Mouse (Mus musculus) embryonic stem cell, embryonic (primary cell): Measurements from ENCODE around the gene Ets1.

Experiments used
- CTCF ChIA-PET, 4 experiments: fragments of 300-600 bp in 2 of 4; fragments of 350-600 bp in 2 of 4; sonication (Branson Sonifier 250); formaldehyde crosslinking; loops; one replicate each; lab custom pipeline; 2022; ENCODE audit warnings: inconsistent platforms in 2 of 4; lab: Charles Lee
- POLR2A ChIA-PET, 4 experiments: fragments of 300-600 bp in 2 of 4; fragments of 350-600 bp in 2 of 4; sonication (Branson Sonifier 250); formaldehyde crosslinking; loops; one replicate each; lab custom pipeline; 2022; ENCODE audit warnings: antibody characterized with exemption in 4 of 4, inconsistent platforms in 1 of 4; lab: Charles Lee

The Ets1 gene

DNA sequence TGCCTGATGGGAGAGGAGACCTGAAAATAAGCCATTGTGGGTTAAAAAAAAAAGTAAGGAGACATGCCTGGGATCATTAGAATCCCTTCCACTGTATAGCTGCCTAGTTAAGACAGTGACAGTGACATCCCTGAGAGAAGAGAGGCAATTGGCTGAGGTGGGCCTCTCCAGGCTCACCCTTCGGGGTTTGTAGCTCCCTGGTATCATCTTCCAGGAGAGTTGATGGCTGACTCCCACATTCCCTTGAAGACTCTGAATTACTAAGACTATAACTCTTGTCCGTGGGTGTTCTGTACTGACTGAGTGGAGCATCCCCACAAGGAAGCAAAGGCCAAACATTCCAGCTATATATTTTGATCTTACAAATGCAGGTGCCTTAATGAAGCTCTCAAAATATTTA lies 120.0 kb downstream of the Ets1 start:
- CTCF ChIA-PET, result no interaction called here
- POLR2A ChIA-PET, result interaction anchor here in 1 of 4 experiments (0.6 kb wide), 1 partner anchor 302 kb away, joined by 5 read pairs; no protein-coding TSS in a partner anchor

DNA sequence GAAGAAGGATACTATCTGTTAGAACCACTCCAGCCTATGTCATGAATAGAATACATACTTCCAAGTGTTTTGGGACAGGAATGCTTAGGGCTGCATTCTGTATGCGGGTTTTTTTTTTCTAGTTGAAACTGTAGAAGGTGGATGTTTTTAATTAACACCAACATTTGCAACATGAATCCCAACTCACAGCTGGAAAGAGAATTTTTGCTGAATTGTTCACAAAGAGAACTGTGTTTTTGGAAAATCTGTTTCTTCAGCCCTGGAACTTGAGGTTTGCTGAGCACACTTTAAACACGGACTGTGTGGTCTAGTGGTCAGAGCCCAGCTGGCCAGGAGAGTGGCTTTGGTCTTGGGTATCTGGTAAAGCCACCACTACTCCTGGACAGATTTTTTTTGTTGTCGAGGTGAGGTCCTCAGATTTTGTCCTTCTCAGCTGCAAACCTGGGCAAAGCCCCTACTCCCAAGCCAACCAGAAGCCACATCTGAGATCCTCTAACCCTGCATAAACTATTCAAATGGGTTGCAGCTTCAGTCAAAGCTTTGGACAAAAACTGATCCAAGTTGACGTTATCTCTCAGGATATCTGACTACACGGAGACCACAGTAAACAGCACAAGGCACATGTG lies 122.4 kb downstream of the Ets1 start:
- CTCF ChIA-PET, result no interaction called here

DNA sequence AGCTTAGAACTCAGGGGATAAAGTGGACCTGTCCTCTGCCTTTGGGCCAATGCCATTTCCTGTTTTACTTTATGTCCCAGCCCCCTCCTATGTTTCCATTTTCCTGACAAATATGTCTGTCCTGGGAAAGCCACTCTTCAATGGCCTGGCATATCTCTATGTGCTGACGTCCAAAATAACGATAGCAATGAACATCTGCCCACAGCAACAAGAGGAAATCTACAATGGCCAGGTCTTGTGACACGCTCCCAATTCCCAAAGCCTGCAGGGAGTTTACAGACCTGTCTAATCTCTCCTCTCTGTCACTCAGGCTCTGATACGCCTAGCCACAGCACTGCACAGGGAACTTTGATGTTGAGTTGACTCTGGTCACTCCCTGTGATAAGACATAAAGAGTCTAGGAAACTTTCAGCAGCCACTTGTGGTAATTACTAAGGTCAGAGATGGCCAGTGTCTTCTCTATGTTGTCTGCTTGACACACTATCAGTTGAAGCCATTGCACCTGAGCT lies 124.7 kb downstream of the Ets1 start:
- POLR2A ChIA-PET, result interaction anchor here in 2 of 4 experiments (0.5 to 1.2 kb wide), 2 partner anchors 56 to 689 kb away, joined by 3 to 4 read pairs; no protein-coding TSS in a partner anchor

More for the DNA sequence above, 122.4 kb downstream of the Ets1 start:
- POLR2A ChIA-PET, result no interaction called here

DNA sequence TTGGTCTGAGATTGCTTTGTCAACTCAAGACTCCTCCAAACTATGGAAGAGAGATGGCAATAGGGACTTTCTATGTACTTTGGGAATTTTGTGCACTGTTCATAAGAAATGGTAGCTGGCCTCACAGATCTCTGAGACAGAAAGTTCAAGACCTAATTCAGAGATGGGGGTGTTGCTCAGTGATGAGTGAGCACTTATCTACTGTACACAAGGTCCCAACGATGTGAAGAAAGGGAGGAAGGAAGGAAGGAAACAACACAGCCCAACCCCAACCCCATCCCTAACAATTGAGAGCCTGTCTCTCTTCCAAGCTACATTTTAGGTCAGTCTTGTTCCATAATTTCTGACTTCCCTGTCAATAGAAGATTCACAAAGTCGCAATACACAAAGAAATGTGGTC lies 125.3 kb downstream of the Ets1 start:
- POLR2A ChIA-PET, result no interaction called here
- CTCF ChIA-PET, result no interaction called here

More for the DNA sequence above, 124.7 kb downstream of the Ets1 start:
- CTCF ChIA-PET, result no interaction called here

DNA sequence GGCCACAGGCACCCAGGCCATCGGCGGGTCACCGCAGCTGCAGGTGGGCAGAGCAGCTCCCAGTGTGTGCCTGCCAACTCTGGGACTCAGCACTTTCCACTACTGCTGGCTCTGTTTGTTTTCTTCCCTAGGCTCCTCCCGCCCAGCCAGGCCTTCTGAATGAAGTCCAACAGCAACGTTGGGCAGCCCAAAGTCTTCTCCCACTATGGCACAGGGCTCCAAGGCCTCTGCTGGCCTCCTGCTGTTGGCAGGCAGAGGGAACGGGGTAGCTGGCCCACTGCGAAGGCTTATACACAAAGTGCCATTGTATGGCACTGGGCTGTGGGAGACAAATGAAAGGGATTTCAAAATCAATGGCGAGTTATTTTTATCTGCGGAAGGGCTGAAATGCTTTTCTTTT lies 128.4 kb downstream of the Ets1 start:
- ChIA-PET POLR2A (no interaction called here), CTCF (no interaction called here)

DNA sequence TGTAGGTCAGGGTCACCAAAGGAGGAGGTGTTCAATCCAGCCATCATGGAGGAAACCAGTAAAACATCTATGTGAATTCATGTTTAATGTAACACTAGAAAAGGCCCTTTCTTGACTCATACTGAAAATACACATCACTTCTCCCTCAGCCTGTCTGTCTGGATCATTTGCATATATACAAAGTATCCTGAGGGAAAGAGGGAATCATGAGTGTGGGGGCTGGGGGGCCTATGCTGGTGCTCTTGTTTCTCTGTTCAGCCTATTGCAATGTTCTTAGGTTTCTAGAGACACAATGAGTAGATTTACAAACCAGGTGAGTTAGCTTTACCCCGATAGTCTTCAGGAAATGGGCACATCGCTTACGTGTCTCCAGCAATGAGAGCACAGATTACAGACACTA lies 129.1 kb downstream of the Ets1 start:
- CTCF ChIA-PET, result no interaction called here
- POLR2A ChIA-PET, result no interaction called here

DNA sequence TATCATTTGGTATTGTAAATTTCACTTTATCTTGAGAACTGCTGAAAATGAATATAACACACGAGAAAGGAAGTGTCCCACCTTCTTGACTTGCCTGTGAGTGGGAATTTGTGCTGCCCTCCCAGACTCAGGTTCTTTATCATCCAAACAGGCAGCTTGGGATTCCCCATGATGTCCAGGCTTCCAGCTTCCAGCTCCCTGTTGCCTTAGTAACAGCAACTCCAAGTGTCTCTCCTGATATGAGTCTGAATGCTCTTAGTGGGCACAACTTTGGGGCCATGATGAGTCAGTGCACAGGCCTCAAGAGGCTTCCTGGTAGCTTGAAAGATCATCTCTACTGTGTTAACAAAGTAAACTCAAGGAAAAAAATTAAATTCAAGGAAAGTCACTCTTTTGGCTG lies 142.8 kb downstream of the Ets1 start:
- CTCF ChIA-PET, result no interaction called here
- POLR2A ChIA-PET, result no interaction called here

DNA sequence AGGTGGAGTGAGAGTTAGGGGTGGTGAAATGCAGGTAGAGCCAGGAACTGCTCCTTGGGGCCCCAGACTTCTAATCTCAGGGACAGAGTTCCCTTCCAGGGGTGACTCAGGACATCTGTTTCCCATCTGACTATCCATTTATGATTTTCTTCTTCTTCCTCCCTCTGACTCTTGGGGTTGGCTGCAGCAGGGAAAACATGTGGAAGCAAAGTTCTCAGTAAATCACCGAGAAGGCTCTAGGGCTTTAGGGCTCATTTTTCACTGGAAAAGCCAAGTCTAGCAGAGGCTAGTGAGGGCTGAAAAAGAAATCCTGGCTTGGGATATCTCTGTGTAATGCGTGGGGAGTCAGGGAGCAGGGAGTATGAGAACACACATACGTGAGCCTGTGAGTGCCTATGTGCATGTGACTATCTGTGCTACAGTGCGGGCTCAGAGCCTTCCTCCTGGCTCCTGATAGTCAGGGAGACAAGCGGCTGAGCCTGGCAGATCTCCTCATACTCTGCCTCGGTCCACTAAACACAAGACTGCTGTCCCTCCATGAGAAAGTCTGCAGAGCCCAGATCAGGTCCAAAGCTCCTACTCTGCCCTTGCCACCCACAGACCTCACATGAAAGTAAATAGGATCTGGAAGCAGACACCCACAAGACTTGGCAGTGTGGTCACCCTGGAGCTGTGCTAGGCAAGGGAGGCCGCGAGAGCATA lies 146.5 kb downstream of the Ets1 start:
- POLR2A ChIA-PET, result no interaction called here
- CTCF ChIA-PET, result interaction anchor here in 1 of 4 experiments (0.7 kb wide), 1 partner anchor 809 kb away, joined by 3 read pairs; no protein-coding TSS in a partner anchor

DNA sequence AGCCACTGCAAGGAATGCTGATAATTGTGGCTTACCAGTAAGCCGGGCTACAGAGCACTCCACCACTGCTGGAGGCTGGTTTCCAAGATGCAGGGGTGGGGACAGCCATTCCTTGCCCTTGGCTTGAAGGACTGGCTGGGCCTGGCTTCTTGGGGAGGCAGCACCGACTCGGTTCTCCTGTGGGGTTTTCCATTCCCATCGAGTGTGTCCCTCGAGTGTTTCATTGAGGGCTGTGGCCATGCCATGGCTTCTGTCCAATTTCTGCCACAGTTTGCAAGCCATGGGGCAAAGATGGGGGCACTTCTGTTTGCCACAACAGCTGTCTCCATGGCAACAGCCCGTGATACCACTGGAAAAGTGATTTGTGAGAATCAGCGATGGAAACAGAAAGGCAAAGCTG lies 151.1 kb downstream of the Ets1 start:
- ChIA-PET CTCF (no interaction called here), POLR2A (no interaction called here)

DNA sequence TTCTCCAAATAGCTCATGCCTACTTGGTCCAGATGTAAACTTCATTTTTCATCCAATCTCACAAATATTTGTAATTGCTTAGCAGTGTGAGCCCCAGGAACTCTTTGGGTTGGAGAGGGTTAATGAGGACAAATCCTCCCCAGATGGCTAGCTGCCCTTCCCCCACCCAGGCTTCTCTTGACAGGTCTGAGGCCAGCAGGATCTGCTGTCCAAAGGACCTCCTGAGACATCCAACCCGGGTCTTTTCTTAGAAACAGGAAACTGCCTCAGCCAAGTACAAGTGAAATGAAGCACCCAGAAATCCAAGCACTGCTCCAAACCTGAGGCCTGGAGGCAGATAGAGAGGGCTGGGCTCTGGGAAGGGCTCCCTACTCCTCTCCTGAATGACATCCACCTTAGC lies 151.6 kb downstream of the Ets1 start:
- POLR2A ChIA-PET, result no interaction called here
- CTCF ChIA-PET, result no interaction called here

DNA sequence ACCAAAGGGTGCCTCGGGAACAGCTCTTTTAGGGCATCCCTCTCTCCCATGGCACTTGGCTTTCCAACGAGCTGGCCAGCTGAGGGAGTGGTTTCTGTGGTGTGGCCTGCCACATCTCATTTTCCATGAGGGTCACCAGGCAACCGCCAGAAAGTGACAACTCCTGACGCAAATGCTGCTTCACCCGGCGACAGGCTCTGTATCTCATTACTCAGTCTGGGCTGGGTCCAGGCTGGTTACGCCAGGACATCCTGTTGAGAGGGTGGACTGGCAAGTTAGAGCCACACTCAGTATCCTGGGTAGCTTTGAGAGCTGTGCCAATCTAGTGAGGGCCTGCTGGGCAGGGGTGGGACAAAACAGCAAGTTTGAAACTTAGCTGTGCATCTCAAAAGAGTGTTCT lies 153.3 kb downstream of the Ets1 start:
- CTCF ChIA-PET, result no interaction called here
- POLR2A ChIA-PET, result no interaction called here

DNA sequence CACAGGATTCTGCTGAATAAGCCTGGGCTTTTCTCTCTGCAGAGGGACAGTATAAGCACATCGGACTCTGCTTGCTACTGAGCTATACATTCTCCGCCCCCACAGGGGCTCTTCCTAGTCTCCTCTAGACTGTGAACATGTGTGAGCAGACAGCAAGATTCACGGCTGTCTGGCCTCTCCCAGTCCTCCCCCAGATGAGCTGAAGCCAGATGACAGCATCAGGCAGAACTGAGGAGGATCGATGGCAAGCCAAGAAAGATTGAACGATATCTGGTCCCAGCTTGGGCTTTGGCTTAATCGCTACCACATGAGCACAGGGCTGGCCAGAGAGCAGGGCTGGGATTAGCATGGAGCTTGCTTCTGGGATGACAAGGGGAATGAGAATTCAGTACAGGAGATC lies 155.7 kb downstream of the Ets1 start:
- ChIA-PET POLR2A (interaction anchor here in 1 of 4 experiments (0.6 kb wide), 1 partner anchor 10 kb away, joined by 3 read pairs; no protein-coding TSS in a partner anchor), CTCF (interaction anchor here in 1 of 4 experiments (1.0 kb wide), 1 partner anchor 149 kb away, joined by 3 read pairs; no protein-coding TSS in a partner anchor)

DNA sequence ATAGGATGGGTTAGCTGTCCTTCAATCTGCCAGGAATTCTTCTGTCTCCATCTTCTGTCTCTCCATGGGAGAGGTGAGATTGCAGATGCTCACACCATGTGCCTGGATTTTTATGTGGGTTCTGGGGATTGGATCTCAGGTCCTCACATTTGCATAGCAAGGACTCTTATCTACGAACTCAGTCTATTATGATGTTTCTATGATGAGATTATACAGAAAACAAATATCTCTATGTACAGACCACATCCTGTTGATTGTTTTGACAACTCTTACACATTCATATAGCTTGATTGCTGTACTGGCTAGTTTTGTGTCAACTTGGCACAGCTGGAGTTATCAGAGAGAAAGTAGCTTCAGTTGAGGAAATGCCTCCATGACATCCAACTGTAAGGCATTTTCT lies 162.2 kb downstream of the Ets1 start:
- ChIA-PET CTCF (no interaction called here), POLR2A (no interaction called here)

DNA sequence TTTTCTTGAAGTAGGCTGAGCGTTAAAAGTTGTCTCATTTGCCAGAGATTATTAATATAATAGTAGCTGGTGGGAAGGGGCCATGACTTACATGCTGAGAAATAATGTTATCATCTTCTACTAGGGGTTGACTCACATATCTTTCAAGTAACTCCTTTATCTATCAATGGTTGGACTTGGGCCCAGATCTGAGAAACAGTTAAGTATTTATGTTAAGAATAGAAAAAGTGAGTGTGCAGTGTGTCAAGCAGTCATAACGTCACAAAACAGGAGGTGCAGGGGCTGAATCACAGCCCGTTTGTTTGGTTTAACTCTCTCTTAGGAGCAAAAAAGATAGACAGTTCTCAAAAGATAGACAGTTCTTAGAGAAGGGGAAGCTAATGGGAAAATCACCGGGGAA lies 170.1 kb downstream of the Ets1 start:
- POLR2A ChIA-PET, result interaction anchor here in 1 of 4 experiments (1.8 kb wide), 1 partner anchor 9 kb away, joined by 4 read pairs; no protein-coding TSS in a partner anchor
- CTCF ChIA-PET, result no interaction called here
